Mouse (Mus musculus): ENCODE results near the gene Sec31a. TPM values are rescaled to one million over a fixed set of nuclear protein-coding genes. Genes with fewer than 3 reads are reported as not detected.

The Sec31a gene
- total RNA-seq, 4 experiments from 2014 or later: 160 to 183 (median 173) TPM

DNA sequence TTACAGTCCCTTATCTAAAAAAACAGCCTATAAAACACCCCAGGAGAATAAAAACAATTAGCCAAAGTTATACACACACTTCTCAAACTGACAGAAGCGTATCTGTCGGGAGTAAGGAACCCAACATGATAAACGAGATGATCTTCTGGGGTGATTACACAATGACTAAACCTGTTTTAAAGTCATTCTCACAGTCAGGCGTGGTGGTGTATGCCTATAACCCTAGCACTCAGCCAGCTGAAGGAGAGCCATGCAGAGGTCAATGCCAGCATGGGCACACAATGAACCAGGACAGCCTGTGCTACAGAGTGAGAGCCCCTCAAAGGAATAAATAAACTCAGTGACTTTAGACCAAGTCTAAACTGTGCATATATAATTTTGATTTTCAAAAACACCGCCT is 7.5 kb downstream of the Sec31a start:
- no peak for DNase-seq

DNA sequence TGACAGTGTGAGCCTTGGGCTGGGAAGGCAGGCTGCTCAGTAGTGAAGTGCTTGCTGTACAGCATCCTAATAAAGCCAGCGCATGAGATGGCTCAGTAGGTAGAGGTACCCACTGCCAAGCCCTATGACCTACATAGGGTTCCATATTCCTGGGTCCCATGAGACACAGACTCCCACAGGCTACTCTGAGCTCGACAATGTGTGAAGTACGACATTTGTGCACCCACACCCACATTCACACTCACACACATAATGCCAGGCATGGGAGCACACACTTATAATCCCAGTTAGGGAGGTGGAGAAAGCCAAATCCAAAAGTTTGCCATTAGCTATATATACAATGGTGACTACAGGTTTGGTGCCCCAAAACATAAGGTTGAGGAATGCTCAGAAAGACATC is 19.3 kb downstream of the Sec31a start:
- DNase-seq: no peak

DNA sequence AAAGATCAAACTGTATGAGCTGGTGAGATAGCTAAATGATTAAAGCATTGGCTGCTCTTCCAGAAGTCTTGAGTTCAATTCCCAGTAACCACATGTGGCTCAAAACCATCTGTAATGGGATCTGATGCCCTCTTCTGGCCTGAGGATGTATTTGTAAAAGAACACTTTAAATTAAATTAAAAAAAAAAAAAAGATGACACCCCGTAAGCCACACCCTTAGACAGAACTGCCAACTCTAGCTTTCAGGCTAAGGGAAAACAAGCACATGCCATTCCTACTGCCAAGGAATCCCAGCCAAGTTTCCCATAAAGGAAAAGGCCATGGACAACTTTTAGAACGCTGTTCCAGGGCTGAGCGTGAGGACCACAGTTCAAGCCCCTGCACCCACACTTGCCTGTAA is 22.4 kb downstream of the Sec31a start:
- DNase-seq: no peak

DNA sequence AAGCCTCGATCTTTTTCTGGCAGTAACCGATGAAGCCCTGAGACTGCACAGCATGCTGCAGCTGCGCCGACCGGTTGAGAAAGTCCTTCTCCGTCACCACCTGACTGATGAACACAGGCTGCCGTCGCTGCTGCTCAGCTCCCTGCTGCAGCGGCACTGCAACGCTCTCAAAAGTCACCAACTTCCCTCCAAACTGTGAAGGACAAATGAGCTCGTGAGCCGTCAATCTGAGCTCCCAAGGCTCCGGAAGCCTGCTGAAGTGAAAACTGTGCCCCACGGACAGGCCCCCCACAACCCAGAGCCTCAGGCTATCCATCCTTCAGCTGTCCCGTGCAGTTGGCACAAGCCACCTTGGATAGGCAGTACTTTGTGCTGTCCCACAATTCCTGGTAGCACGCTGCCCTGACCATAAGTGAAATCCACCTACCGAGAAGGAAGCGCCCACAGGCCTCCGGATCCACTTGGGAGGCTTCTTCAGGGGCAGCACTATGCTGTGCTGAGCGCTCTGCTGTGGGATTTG is 23.5 kb downstream of the Sec31a start:
- peak; percentile 34 for DNase-seq

DNA sequence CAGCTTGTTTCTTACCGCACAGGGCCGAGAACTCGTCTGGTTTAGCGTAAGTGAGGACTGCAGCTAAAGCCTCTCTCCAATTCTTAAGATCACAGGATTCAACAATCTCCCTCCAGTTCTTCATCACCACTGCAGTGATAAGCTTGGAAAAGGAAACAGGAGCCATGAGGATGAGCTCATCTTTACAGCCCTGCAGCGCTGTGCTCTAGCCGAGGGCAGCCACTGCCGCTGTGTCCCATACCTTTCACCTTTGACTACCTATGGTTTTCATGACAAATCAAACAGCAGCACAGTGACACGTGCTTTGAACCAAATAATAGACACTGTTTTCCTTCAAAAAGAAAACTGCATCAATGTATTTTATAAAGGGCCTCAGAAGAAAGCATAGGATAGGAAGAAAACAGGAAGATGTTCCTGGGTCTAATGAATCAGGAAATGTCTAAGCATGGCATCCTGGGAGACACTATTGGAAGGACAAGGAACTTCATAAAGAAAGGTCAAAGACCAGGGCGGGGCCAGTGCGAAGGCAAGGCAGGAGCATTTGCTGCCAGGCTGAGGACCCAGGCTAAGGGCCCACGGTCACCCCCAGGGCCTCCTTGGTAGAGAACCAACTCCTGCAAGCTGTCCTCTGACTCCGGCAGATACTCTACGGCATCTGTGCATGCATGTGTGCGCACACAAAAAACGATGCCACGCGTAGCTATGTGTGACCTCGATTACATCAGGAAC is 32.1 kb downstream of the Sec31a start:
- no peak for DNase-seq

DNA sequence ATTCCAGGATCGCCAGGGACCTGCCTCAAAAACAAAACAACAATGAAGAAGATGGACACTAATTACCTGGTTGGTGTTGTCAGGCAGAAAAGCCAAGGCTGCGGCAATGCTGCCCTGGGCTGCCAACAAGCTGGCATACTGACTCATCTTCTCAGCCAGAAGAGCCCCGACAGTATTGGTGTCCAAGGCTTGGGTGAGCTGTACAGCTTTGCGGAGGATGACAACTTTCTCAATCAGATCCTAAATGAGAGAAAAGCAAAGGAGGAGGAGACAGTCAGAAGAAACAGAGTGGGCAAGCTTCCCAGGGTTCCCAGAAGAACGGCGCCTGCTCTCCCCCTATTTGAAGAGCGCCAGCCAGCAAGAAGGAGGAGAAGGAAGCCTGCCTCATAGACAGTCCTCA is 34.9 kb downstream of the Sec31a start:
- DNase-seq: peak; percentile 31

DNA sequence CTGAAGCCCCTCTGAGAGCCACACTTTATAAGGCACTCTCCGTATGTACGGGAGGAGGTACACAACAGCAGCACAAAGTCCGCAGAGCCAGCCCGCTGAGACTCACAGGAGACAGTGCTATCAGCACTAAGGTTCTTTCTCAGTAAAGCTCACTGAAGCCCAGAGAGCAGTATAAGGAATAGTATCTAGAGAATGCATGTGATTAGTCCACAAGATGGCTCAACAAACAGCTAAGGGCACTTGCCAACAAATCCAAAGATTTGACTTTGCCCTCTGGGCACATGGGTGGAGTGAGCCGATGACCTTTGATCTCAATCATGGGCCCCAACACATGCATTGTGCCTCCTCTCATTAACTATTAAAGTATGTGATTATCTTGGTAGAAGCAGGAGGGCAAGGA is 35.8 kb downstream of the Sec31a start:
- no peak for DNase-seq

DNA sequence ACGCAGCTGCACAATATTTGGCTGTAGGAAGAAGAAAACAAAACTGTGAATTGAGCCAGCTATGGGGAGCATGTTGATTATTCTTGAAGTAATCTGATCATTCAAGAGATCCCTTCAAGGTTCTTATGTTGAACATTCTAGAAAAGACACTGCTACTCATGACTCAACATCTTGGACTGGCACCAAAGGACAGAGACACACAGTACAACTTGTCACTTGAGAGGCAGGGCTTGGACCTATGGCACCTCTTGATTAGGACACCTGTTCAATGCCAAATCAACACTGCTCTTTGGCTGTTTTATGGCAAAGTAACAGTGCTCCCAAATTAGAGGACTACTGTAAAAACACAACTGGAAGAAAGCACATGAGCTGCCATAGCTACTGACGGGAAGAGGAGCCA is 37.1 kb downstream of the Sec31a start:
- DNase-seq: peak; percentile 23

DNA sequence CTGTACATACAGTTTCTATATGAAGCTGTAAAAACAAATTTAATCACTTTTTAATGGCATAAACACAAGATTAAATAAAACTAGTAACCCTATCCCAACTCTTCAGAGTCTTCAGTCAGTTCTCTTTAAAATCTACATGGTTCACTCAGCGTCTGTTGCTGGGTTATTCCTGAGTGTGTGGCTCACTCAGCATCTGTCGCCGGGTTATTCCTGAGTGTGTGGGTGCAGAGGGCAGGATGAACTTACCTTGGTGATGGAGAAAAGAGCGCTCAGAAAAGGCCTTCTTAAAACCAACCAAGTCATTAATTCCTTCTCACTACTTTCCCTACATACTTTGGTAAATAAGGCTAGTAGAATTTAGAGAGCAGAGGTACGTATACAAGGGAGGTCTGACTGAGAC is 37.8 kb downstream of the Sec31a start:
- no peak for DNase-seq

DNA sequence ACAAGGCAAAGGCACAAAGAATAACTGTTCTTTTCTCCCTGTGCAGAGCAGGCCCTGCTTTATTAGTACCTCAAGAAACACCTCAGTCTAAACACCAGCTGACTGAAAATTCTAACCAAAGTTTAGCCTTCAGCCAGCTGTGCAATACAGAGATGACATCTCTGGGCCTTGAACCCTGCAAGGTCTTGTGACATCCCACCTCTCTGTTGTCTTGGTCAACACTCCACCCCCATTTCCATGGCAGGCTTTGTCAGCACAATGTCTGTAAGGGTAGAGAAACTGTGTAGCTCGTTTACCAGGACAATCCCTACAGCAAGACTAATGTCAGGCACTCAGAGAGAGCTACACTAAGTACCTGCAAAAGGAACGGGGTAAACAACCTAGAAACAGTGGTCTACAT is 38.7 kb downstream of the Sec31a start:
- peak; percentile 21 for DNase-seq

DNA sequence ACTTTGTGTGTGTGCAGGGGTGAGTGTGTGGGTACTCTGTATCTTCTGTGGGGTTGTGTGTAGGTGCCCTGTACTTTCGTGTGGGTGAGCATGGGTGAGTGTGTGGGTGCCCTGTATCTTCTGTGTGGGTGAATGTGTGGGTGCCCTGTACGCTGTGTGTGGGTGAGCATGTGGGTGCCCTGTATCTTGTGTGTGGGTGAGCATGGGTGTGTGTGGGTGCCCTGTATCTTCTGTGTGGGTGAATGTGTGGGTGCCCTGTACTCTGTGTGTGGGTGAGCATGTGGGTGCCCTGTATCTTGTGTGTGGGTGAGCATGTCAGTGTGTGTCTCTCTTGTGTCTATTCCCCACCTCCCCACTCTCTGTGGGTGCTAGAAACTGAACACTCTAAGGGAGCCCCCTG is 41.3 kb downstream of the Sec31a start:
- DNase-seq: no peak

DNA sequence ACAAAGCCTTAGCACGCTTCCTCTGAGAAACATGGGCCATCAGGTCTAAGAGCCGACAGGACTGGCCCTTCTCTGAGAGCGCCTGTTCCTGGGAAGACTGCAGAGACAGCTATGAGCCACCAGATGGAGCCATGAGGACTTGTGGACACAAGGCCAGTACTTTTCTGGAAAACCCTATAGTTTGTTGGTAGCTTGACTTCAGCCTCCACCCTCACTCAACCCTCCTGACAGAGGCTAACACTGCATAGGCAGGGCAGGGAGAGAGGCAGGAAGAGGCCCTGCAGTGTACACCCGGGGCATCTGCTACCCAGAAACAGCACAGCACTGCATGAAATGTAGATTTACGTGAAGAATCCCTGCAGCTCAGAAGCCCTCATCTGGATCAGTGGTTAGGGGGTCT is 42.1 kb downstream of the Sec31a start:
- peak; percentile 21 for DNase-seq

DNA sequence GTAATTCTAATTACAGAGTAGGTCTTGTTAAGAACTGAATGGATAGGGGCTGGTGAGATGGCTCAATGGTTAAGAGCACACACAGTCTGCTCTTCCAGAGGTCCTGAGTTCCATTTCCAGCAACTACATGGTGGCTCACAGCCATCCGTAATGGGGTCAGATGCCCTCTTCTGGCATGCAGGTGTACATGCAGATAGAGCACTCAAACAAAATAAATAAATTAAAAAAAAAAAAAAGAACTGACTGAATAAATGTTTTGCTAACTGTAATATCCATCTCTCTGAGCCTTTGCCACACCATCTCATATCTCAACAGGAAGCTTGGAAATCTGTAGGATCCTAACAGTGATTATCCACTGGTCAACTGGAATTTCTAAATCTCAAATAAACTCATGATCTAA is 45.1 kb downstream of the Sec31a start:
- DNase-seq: no peak

DNA sequence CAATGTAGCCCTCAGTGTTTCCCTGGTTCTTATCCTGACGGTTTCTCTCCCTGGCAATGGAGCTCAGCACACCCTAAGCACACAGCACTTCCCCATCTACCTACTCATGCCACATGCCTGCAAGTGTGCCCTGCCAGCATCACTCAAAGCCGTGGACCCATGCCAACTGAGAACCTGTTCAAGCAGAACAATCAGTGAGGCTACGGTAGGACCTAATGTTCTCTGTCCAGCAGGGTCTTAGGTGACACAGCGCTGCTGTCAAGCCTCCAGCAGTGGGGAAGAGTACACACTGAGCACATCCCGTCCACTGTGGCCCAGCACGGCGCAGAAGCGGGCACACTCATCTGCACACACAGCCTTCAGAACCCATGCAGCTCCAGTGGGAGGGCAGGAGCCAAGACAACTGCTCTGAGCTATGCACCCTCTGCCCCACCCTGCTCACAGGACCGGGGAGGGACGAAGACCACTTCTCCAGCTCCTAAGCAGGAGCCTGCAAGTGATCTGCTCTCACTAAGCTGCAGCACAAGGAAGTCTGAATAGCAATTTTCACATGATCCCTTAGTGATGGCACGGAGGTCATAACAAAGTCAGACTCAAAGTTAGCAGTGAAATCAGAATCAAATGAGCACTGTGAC is 46.1 kb downstream of the Sec31a start:
- no peak for DNase-seq

DNA sequence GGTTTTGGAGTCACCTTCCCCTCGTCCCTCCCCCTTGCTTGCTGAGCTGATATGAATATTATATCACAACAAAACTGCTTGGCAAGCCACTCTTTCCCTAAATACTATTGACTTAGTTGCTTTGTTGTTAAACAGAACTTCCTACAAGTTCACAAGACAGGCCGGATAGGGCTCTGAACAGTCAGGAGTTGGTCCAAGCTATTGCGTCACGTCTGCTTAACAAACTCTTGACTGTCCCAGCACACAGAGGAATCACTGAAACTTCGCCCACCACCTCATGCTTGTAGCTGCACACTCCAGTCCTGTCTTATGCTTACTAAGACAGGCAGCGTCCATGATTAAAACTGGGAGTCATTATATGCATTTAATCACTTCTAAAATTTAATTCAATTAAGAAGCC is 46.9 kb downstream of the Sec31a start:
- no peak for DNase-seq

DNA sequence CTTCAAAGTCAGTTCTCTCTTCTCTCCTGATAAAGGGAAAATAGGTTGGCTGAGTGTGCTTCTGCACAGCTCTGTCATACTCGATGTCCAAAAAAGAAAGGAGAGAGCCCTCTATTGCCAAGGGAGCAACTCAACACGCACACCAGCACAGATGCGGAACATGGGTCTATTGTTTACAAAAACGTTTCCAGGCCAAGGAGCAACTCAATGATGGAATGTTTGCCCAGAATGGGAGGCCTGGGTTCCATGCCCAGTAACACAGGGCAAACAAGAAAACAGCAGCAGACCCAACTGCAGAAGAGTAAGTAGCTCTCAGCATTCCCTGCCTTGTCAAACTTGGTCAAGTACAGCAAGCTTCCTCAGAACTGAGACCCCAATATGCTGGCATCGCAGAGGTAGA is 47.5 kb downstream of the Sec31a start:
- no peak for DNase-seq

DNA sequence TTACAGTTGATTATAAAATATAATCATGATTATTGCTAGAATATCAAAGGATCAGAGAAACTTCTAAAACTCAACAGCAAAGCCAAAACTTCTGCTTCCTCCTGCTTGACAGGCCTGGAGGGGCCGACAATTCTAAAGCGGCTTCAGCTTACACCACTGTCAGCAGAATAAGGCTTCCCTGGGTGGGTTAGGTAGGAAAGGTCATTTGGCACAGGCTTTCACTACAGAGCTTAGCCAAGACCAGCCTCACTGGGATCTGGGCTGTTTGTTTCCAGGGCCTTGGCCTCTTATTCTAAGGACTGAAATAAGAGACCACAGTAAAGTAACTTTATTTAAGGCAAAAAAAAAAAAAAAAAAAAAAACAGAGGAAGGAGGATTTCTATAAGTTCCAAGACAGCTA is 49.0 kb downstream of the Sec31a start:
- DNase-seq: no peak

DNA sequence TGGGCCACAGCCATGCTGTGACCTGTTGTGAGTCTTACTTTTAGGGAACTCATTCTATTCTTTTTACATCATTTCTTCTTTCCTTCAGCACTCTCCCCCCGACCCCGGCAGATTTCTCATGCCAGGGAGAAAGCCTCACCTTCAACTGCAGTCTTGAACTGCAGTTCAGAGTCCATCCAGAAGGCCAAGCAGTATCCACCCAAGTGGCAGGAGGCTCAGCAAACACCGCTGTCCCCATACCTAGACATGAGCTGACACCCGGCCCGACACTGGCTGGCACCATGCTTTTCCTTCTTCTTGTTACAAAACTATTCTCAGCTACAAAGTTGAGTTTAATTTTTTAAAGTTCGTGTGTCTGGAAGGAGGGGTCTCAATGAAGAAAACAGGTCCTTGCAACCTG is 55.7 kb downstream of the Sec31a start:
- no peak for DNase-seq

DNA sequence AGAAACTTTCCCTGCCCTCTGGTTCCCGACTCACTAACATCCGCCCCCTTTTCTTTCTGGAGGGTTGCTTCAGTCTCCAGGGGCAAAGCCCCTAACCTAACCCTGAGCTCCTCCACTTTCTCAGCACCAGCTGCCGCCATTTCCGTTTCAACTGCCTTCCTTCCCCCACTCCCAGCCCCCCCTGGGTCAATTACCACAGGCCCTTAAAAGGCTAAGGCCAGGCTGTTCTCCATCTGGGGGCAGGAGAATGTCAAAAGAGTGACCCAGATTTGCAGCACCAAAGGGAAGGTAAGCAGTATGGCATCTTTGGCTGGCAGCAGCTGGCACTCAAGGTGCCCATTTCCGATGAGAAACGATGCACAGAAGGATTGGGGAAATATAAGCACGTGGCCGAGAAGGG is 57.7 kb downstream of the Sec31a start:
- DNase-seq: no peak

DNA sequence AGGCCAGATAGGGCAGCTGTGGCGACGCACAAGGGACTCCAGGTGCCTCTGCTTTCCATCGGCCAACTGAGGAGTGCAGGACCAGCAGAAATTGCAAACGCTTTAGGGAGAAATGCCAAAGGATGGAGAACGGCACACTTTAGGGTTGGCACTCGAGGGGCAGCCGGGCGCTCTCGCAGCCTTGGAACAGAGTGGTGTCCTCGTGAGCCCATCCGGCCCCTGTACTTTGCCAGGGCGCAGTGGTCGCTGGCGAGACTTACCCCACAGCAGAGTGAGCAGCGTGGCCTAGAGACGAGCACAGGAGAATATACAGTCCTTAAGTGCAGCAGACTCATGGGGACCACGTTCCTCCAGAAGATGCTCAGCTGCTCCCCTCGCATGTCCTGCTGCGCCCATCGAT is 61.4 kb downstream of the Sec31a start:
- no peak for DNase-seq

DNA sequence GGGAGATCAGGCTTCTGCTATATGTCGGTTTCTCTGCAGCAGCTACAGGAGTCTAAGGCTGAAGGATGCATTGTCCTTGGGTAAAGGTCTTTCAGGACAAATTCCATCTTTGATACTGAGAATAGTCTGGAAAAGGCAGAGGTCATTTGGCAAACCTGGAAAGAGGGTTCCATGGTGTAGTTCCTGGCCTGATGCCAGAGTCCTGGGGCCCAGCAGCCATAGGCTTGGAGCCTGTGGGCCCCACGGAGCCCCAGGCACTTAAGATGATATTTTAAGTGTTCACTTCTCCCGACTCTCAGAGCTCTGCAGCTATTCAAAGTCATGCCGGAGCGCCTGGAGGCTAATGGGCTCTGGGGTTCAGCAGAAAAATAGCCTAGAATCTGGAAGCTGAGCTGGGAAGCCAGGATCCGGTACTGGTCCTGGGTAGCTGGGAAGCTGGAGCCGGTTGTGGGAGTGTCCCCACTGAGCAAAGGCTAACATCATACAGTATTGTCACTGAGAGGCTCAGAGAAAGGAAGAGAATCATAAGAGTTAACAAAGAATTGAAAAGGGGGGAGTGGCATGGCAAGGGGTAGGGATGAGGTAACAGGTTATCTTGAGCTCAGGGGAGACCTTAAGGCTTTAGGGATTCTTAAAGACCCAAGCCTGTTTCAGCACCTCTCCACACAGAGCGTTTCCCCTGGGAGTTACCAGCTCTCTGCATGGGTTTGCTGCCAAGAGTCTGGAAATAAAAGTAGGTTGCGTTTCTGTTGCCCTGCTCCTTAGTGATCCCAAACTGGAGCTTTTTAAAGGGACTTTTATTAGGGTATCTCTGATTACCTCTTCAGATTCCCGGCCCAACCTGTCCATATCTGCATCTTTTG is 62.8 kb downstream of the Sec31a start:
- DNase-seq: no peak

DNA sequence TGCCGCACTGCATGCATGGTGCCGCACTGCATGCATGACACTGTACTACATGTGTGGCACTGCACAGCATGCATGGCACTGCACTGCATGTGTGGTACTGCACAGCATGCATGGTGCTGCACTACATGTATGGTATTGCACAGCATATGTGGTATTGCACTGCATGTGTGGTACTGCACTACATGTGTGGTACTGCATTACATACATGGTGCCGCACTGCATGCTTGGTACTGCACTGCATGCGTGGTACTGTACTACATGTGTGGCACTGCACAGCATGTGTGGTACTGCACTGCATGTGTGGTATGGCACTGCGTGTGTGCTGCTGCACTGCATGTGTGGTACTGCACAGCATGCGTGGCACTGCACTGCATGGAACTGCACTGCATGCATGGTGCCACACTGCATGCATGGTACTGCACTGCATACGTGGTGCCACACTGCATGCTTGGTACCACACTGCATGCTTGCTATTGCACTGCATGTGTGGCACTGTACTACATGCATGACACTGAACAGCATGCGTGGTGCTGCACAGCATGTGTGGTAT is 65.1 kb downstream of the Sec31a start:
- DNase-seq: no peak

Measured in adrenal gland, adult 8-10 months (tissue).